Mouse (Mus musculus): ENCODE results near the gene Smarcd3. TPM values are rescaled to one million over a fixed set of nuclear protein-coding genes. Genes with fewer than 3 reads are reported as not detected.

Gene Smarcd3
- polyA plus RNA-seq, 1 experiment from 2014 or later = 90.6 TPM

DNA sequence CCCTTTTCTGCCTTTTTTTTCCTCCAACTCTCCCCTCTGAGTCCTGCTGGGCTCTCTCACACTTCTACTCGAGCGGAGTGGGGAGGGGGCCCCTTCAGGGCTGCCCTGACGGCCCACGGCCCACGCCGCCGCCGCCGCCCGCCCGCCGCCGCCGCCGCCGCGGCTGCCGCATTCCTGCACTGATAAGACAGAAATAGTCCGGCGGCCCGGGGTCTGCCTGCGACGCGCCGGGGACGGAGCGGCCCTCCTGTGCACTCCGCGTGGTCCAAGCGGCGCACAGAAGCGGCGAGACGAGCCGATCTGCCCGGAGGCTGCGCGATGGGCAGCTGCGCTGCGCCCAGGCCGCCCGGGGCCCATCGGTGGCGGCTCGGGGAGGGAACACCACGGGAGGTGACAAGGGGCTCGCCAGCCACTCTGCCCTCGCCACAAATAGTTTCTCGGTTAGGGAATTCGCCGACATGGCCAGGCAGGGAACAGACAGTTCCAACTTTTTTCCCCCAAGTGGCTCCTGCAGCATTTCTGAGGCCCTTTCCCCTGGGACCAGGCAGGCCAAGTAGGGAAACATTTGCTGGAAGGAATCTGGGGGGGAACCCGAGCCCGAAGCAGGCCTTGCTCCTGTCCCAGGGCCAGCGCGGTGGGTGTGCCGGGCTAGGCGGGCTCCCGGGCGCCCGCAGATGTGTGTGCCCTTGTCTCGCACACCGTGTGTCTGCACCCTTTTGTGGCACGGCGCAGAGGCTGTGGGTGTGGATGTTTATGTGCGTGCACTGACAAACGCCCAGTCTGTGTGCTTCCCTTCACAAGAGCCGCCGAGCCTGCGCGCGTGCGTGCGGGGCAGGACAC is 22.1 kb downstream of the Smarcd3 start:
- Histone ChIP-seq H3K4me1 (peaks cover 86% of the 10 kb centered on the region), H3K9ac (peak overlapping the region; percentile 83), H3K4me2 (replicated peaks) (peak overlapping the region; percentile 93), H3K36me3 (no peaks in the 10 kb centered on the region), H3K9me3 (no peaks in the 10 kb centered on the region), H3K27ac (peak overlapping the region; percentile 93), H3K4me3 (peak overlapping the region; percentile 59), H3K27me3 (replicated peaks) (0 out of 2 replicates have a peak, but pooled peaks cover 6% of the 10 kb centered on the region)
- ATAC-seq (ENCODE audit: low FRiP score, low read depth) = peak; percentile 13; the same call in 1 of the 2 replicates
- under 1% methylated on average over 73 of the region's 73 CpGs for WGBS

DNA sequence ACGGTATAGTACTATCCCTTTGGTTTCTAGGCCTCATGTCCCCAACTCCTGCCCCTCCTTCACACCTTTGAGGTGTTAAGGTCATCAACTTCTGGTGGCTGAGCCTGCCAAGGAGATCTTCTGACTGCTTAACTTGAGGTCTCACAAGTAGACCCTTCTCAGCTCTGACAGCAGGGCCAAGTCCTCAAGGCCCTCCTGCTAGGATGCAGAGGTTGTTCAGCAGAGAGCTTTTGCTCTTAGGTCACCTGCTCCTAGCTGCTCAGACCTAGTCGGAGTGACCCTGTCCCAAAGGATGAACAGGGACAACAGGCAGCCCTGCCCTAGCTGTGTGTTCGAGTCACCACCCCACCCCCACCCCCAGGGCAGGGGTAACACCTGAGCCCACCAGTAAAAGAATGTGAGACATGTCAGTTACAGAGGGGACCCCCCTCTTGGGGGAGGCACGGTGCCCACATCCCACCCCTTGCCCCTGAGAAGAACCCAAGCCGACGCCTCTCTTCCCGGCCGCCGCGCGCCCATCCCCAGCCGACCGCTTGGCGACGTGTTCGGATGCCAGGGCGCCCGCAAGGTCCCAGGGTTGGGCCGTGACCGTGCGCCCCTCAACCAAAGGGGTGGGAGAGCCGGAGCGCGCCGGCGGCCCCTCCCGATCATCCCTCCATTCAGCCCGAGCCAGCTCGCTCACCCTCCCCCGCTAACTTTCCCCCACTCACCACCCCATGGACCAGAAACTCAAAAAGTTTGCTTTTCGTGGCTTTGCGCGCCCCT is 23.0 kb downstream of the Smarcd3 start:
- Histone ChIP-seq H3K9me3 (no peaks in the 10 kb centered on the region), H3K4me2 (replicated peaks) (peak overlapping the region; percentile 93), H3K4me1 (peaks cover 86% of the 10 kb centered on the region), H3K4me3 (peak overlapping the region; percentile 59), H3K9ac (peak overlapping the region; percentile 83), H3K27me3 (replicated peaks) (0 out of 2 replicates have a peak, but pooled peaks cover 6% of the 10 kb centered on the region), H3K36me3 (no peaks in the 10 kb centered on the region), H3K27ac (peak overlapping the region; percentile 93)
- 2% methylated on average over 33 of the region's 33 CpGs for WGBS
- no peak for ATAC-seq (ENCODE audit: low FRiP score, low read depth)

DNA sequence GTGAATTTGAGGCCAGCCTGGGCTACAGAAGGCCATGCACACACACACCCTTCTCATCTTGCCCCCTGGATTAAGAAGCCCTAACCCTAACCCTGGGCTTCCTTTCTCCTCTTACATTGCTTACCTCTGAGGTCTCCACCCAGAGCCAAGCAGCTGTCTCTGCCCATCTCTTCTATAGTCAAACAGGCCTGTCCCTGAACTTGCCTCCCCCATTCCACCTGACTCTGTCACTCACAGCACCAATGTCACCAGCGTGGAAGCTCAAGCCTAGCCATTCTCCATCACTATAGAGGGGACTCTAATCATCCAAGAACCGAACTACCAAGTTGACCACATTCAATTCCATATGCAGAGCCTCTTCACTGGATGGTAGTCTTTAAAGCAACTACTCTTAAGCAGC is 24.0 kb downstream of the Smarcd3 start:
- peaks cover 4% of the 10 kb centered on the region; the same call in 1 of the 2 replicates for H3K36me3 ChIP-seq
- H3K4me3 ChIP-seq = no peak overlapping the region
- H3K4me2 ChIP-seq (replicated peaks) = peak overlapping the region; percentile 93
- 70% methylated on average over 2 of the region's 2 CpGs for WGBS
- ATAC-seq (ENCODE audit: low FRiP score, low read depth) = no peak
- no peak overlapping the region for H3K27ac ChIP-seq
- 0 out of 2 replicates have a peak, but pooled peaks cover 6% of the 10 kb centered on the region for H3K27me3 ChIP-seq (replicated peaks)
- no peak overlapping the region for H3K9ac ChIP-seq
- H3K4me1 ChIP-seq = peaks cover 86% of the 10 kb centered on the region
- no peaks in the 10 kb centered on the region for H3K9me3 ChIP-seq

DNA sequence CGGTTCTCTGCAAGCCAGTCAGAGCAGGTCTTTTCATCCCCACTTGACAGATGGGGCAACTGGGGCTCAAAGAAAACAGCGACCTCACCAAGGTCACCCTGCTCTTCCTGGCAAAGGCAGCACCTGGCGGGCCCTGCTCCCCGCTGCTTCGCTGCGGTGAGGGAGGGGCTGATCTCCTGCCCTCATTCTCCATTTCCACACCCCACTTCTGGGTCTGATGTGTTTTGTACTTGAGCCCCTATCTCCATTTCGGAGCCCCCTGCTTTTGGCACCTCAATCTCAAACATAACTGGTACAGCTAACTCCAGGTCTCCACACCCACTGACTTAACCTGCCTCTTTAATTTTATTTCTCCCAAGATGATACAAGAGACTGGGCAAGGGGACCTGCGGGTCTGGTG is 25.1 kb downstream of the Smarcd3 start:
- H3K27me3 ChIP-seq (replicated peaks) = 0 out of 2 replicates have a peak, but pooled peaks cover 6% of the 10 kb centered on the region
- 13% methylated on average over 8 of the region's 8 CpGs for WGBS
- no peak for ATAC-seq (ENCODE audit: low FRiP score, low read depth)
- peak overlapping the region; percentile 44 for H3K4me3 ChIP-seq
- peak overlapping the region; percentile 49; the same call in 1 of the 2 replicates for H3K9ac ChIP-seq
- no peaks in the 10 kb centered on the region for H3K9me3 ChIP-seq
- peaks cover 85% of the 10 kb centered on the region for H3K4me1 ChIP-seq
- H3K27ac ChIP-seq = no peak overlapping the region
- H3K4me2 ChIP-seq (replicated peaks) = peak overlapping the region; percentile 86
- peaks cover 15% of the 10 kb centered on the region for H3K36me3 ChIP-seq

DNA sequence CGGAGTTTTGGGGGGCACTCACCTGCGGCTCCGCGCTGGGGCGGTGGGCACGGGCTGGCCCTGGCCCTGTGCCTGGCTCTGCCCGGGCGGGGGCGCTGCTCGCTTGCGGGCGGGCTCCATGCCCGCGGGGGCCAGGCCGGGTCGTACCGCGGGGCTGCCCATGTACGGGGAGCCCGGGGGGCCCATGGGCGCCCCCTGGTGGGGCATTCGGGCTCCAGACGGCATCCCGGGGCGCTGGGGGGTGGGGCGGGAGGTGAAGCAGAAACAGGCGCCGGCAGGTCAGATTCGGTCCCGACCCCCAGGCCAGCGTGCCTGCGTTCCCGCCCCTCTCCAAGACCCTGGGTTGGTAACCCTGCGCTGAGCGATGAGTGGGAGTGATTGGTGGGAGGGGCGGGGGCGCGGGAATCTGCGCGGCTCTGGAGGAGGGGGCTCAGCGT is 25.6 kb downstream of the Smarcd3 start:
- peaks cover 80% of the 10 kb centered on the region for H3K4me1 ChIP-seq

DNA sequence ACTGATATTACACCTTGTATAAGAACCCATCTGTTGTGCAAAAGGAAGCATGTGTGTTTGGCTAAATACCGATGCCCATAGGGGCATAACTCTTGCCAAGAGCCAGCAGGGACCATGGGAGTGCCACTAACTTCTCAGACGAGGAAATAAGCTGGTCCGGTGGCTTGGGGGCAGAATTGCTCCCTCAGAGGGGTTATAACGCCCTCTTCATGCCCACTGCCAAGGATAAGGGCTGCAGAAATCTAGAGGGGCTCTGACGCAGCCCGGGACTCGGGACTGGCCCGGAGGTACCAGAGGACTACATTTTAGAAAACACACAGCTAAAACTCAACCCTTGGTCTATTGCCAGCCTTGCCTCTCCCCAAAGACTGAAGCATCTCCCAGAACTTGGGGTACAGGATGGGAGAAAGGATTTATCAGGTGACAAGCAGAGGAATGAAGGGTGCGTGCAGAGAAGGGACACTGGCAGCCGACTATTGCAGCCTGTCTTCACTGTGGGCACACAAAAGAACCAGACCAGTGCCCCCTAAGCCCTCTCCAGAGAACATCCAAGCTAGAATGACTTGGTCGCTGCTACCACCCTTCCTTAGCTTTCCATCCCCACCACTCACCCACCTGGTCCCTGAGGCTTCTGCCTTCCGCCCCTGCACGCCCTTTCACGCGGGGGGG is 26.2 kb downstream of the Smarcd3 start:
- Histone ChIP-seq H3K36me3 (peaks cover 26% of the 10 kb centered on the region), H3K9ac (peak overlapping the region; percentile 49), H3K4me2 (replicated peaks) (peak overlapping the region; percentile 86), H3K27ac (no peak overlapping the region), H3K27me3 (replicated peaks) (0 out of 2 replicates have a peak, but pooled peaks cover 6% of the 10 kb centered on the region), H3K4me1 (peaks cover 74% of the 10 kb centered on the region), H3K9me3 (no peaks in the 10 kb centered on the region), H3K4me3 (peak overlapping the region; percentile 44)
- no peak for ATAC-seq (ENCODE audit: low FRiP score, low read depth)
- 20% methylated on average over 15 of the region's 15 CpGs for WGBS

More for the DNA sequence above, 25.6 kb downstream of the Smarcd3 start:
- no peak for ATAC-seq (ENCODE audit: low FRiP score, low read depth)
- Histone ChIP-seq H3K36me3 (peaks cover 20% of the 10 kb centered on the region), H3K27me3 (replicated peaks) (0 out of 2 replicates have a peak, but pooled peaks cover 6% of the 10 kb centered on the region), H3K27ac (no peak overlapping the region), H3K9me3 (no peaks in the 10 kb centered on the region), H3K4me3 (peak overlapping the region; percentile 44), H3K4me2 (replicated peaks) (peak overlapping the region; percentile 86), H3K9ac (peak overlapping the region; percentile 49)
- WGBS = 1% methylated on average over 37 of the region's 41 CpGs

DNA sequence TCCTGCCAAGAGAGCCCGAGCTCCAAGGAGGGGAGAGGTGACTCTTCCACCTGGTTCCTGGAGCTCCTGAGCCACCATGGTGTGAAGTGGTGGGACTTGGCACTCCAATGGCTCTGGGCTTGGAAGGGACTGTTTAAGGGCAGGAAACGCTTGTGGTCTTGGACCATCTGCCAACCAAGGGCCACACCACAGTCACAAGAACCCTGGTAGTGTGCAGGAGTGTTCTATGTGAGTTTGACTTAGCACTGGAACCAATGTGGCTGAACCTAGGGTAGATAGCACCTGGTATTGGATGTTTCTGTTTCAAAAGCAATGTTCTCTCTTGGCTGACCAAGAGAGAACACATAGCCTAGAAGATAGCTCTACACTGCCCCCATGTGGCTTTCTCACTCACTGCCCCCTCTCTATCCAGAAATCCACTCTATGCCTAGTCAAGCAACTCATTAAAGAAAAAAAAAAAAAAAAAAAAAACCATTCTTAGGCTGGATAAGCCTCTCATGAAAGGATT is 26.9 kb downstream of the Smarcd3 start:
- WGBS = 50% methylated on average over 2 of the region's 2 CpGs
- Histone ChIP-seq H3K4me3 (no peak overlapping the region), H3K27ac (peak overlapping the region; percentile 62), H3K9me3 (no peaks in the 10 kb centered on the region), H3K36me3 (peaks cover 33% of the 10 kb centered on the region), H3K27me3 (replicated peaks) (0 out of 2 replicates have a peak, but pooled peaks cover 6% of the 10 kb centered on the region), H3K4me1 (peaks cover 66% of the 10 kb centered on the region), H3K4me2 (replicated peaks) (peak overlapping the region; percentile 48), H3K9ac (peak overlapping the region; percentile 38; the same call in 1 of the 2 replicates)
- peak; percentile 10; the same call in 1 of the 2 replicates for ATAC-seq (ENCODE audit: low FRiP score, low read depth)

DNA sequence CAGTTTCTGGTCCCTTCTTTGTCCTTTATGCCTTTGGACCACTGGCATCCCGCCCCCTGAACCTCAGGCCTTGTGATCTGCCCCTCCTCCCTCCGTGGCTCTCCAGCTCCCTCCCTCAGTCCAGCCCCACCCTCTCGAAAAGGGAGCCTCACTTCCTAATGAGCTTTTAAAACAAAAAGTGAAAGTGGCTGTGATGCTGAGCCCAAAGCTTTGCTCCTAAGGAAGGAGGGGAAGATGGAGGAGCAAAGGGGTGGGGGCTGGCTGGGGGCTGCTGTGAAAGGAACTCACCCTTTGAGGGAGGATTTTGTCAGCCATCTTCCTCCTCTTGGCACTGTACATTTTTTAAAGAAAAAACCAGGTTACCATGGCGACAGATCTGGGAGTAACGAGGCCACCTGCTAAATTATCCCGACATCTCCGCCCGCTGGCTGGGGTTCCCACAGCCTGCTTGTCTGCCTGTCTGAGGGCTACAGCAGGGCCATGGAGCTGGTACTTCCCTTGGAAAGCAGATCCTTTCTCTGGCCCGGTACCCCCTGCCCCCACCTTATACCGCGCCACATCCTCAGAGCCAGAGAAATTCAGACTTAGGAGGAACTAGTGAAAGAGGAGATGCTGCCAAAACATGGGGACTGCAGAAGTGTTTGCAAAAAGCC is 27.6 kb downstream of the Smarcd3 start:
- Histone ChIP-seq H3K27me3 (replicated peaks) (peaks cover 6% of the 10 kb centered on the region; the same call in 1 of the 2 replicates), H3K27ac (peak overlapping the region; percentile 62), H3K36me3 (peaks cover 39% of the 10 kb centered on the region), H3K9ac (peak overlapping the region; percentile 38; the same call in 1 of the 2 replicates), H3K4me3 (no peak overlapping the region), H3K4me2 (replicated peaks) (peak overlapping the region; percentile 48), H3K9me3 (no peaks in the 10 kb centered on the region), H3K4me1 (peaks cover 61% of the 10 kb centered on the region)
- WGBS = 9% methylated on average over 11 of the region's 11 CpGs
- ATAC-seq (ENCODE audit: low FRiP score, low read depth) = peak; percentile 68

DNA sequence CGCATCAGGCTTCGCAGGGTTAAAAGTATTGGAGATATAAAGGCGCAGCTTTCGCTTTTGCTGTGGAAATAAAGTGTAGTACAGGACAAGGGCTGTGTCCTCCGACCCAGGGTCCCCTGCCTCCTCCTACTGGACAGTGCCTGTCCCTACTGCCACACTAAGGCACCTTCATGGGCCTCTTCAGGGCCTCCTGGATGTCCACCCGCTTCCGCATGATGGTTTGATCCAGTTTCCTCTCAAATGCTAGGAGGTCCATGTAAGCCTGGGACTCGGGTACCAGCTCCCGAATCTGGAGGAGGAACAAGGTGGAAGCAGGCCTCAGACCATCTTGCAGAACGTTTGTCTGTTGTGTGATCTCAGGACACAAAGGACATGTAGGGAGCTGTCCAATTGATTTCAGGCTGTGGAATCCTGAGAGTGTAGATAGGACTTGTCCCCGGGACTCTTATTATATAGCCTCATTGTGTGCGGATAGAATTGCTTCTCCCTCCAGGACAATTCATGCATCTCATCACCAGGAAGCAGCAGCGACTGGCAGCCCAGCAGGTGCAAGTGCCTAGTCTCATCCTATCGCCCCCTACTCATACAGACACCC is 28.3 kb downstream of the Smarcd3 start:
- peak; percentile 30; the same call in 1 of the 2 replicates for ATAC-seq (ENCODE audit: low FRiP score, low read depth)
- H3K4me3 ChIP-seq = no peak overlapping the region
- peaks cover 61% of the 10 kb centered on the region for H3K4me1 ChIP-seq
- H3K9me3 ChIP-seq = no peaks in the 10 kb centered on the region
- H3K27me3 ChIP-seq (replicated peaks) = peaks cover 6% of the 10 kb centered on the region; the same call in 1 of the 2 replicates
- H3K4me2 ChIP-seq (replicated peaks) = peak overlapping the region; percentile 48
- 47% methylated on average over 14 of the region's 14 CpGs for WGBS
- peak overlapping the region; percentile 14 for H3K9ac ChIP-seq
- H3K36me3 ChIP-seq = peaks cover 47% of the 10 kb centered on the region
- peak overlapping the region; percentile 62 for H3K27ac ChIP-seq

DNA sequence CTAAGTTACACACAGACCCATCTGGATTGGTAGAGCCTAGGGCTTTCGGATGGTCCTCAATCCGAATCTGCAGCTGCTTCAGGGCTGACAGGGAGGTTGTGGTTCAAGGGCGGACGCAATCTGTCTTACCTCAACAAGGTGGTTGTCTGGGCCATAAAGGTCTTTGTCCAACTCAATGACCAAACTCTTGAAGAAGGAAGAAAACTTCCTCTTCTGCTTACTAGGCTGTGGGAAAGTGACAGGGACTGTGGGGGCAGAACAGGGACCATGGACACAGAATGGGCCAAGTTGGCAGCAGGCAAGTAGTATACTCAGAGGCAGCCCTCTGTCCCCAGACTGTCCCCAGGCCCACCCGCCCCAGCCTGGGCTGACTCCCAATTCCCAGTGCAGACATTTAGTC is 28.9 kb downstream of the Smarcd3 start:
- Histone ChIP-seq H3K4me2 (replicated peaks) (no peak overlapping the region), H3K4me3 (no peak overlapping the region), H3K27me3 (replicated peaks) (peaks cover 2% of the 10 kb centered on the region; the same call in 1 of the 2 replicates), H3K9me3 (no peaks in the 10 kb centered on the region), H3K4me1 (peaks cover 55% of the 10 kb centered on the region), H3K9ac (peak overlapping the region; percentile 14; the same call in 1 of the 2 replicates), H3K36me3 (peaks cover 47% of the 10 kb centered on the region), H3K27ac (peak overlapping the region; percentile 32)
- WGBS = 86% methylated on average over 5 of the region's 5 CpGs
- no peak for ATAC-seq (ENCODE audit: low FRiP score, low read depth)

All from neural tube, embryonic 12.5 days (tissue).